Mouse (Mus musculus) lung, postnatal 0 days (tissue): Measurements from ENCODE around the gene Cdc42ep1.

Source experiments
- CTCF ChIP-seq: IDR thresholded peaks from 2 replicates; pipeline ENCODE4 v1.5.1; 2016; ENCODE audit warnings: antibody characterized with exemption, mild to moderate bottlenecking
- EP300 ChIP-seq: IDR thresholded peaks from 2 replicates; pipeline ENCODE4 v1.6.1; 2016; ENCODE audit warnings: antibody characterized with exemption, mild to moderate bottlenecking, control low read depth

DNA sequence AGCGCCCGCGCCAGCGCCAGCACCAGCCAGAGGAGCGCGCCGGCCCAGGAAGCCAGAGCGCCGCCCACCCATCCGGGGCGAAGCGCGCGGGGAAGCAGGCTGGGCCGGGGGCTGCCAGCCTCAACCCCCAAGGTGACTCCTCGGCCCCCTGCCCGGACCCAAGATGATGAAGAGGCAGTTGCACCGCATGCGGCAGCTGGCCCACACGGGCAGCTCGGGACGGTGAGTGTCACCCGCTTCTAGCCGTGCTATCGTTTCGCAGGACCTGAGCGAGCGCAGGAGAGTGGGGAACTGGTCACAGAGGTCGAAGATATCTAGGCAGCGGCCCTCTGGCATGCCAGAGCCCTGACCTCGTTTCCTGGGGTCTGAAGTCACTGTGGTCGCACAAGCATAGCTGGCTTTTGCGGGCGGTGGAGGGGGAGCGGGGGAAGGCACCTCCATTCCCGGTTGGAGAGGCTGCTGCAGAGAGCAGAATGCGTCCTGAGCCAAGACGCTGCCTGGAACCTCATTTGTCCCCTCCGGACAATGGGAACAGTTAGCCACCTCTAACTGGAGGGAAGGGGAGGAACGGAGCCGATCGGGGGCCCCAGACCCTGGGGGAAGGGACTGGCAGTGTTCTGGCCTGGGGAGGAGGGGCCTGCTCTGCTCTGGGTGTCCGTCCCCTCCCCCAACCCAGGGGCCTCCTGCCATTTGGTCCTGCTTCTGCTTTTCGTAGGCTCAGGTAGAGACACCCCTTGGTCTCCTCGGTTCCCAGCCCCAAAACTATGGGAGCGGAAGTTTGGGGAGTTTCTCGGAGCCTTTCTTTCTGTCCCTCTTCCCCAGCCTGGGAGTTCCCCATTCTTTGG lies 57.5 kb downstream of the Cdc42ep1 start, which contains the start of gene Sh3bp1:
- no peak for TF ChIP-seq CTCF
- no peak for TF ChIP-seq EP300
